Mouse (Mus musculus) lung, adult 2 months (tissue): ENCODE measurements around the gene Il18bp.

ENCODE experiments used
- CTCF ChIP-seq: fragments of 200-500 bp; IDR thresholded peaks from 2 replicates; pipeline ENCODE4 v1.5.1; 2011; ENCODE audit warnings: mild to moderate bottlenecking, low read length, control low read depth; ENCODE audit not compliant: insufficient read depth
- POLR2A ChIP-seq: fragments of 200-500 bp; IDR thresholded peaks from 2 replicates; pipeline ENCODE4 v1.6.1; 2011; ENCODE audit warnings: low read depth, mild to moderate bottlenecking, control low read depth, low read length, borderline replicate concordance; ENCODE audit errors: extremely low read depth

DNA sequence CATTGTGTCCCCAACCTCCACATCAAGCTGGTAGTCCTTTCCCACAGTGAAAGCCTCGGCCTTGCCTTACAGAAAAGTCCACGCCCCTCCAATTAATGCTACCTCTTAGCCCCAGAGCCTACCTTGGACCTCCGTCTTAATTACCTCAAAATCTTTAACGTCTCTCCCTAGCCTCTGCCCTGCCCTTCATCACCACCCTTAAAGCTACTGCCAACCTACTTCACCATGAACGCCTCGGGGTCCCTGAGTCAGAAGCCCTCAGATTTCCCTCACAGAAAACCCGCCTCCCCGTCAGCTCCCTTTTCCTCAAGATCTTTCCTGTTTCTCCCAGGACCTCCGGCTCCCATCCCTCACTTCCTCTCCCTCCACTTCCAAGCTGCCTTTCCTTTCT is 46.2 kb upstream of the Il18bp start:
- TF ChIP-seq CTCF (no peak), POLR2A (no peak)
